Mouse (Mus musculus) gastrocnemius, adult 2 months (tissue): Measurements from ENCODE around the gene Poc1b. TPM values are rescaled to one million over a fixed set of nuclear protein-coding genes. Genes with fewer than 3 reads are reported as not detected.

Experiments used
- DNase-seq: peaks from one replicate; pipeline ENCODE4 v3.0.0; 2022
- H3K27ac ChIP-seq: fragments of 200-600 bp; 2 replicates; pipeline ENCODE4 v1.8.1; 2022; ENCODE audit warnings: mild to moderate bottlenecking
- H3K4me3 ChIP-seq: fragments of 200-600 bp; 2 replicates; pipeline ENCODE4 v1.8.1; 2022; ENCODE audit warnings: mild to moderate bottlenecking, moderate library complexity
- CTCF ChIP-seq: fragments of 200-600 bp; IDR thresholded peaks from 2 replicates; pipeline ENCODE4 v1.8.1; 2022; ENCODE audit warnings: antibody characterized with exemption, mild to moderate bottlenecking, moderate library complexity
- intact Hi-C: fragments of 180-260 bp; cut with DNase I; formaldehyde crosslinking; loops from one replicate; pipeline ENCODE4 v1.15.1; 2025
- total RNA-seq, 2 experiments: library from RNA; stranded (reverse); gene quantifications; 2 replicates each; pipeline ENCODE4 v1.2.3; 2021

Poc1b gene
- total RNA-seq, 2 experiments from 2014 or later, result 3.3 to 4.1 TPM

- H3K27ac ChIP-seq, result peak overlapping the region; percentile 63
- intact Hi-C loops, result no loop called here
These were observed 121.4 kb downstream of the Poc1b start for GRCm38 (mm10) chr10:99227968-99228864.

DNA sequence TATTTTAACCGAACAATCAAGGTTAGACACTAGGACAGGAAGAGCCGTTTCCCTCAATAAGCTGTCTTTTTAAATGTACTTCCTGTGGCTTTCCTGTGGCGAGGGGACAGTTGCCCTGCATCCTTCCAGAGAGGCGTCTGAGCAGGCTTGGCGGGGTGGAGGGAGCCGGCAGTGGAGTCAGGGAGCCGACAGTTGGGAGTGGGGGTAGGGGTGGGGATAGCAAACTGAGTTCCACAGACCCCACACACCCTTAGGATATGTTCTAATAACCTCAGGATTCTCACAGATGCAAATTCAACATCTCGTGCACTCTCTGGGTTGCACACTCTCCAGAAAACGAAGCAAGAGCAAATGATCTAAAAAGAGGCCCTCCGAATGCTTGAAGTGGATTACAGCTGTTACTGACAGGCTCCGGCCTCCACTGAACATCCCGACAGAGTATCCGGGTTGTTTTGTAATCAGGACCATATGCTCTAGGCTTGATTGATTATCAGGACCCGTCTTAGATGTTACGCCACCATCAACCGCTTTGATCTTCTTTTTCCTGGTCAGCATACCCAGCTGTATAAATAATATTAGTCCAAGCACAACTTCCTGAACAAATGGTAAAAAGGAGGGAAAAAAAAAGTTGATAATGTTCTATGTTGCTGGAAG lies 122.3 kb downstream of the Poc1b start:
- DNase-seq, result no peak
- peak overlapping the region; percentile 63 for H3K27ac ChIP-seq
- intact Hi-C loops, result no loop called here
- TF ChIP-seq CTCF, result no peak
- H3K4me3 ChIP-seq, result no peak overlapping the region; the same call in 1 of the 2 replicates

More at GRCm38 (mm10) chr10:99227968-99228864, 121.4 kb downstream of the Poc1b start:
- no peak for DNase-seq
- peak overlapping the region; percentile 35; the same call in 1 of the 2 replicates for H3K4me3 ChIP-seq
- TF ChIP-seq CTCF, result no peak

- no peak overlapping the region for H3K4me3 ChIP-seq
- intact Hi-C loops, result no loop called here
- H3K27ac ChIP-seq, result peak overlapping the region; percentile 53; the same call in 1 of the 2 replicates
- TF ChIP-seq CTCF, result no peak
- no peak for DNase-seq
These were observed 125.8 kb downstream of the Poc1b start for GRCm38 (mm10) chr10:99232518-99233227.

- no peak for TF ChIP-seq CTCF
- intact Hi-C loops, result no loop called here
These were observed 127.5 kb downstream of the Poc1b start for GRCm38 (mm10) chr10:99234336-99234735.

DNA sequence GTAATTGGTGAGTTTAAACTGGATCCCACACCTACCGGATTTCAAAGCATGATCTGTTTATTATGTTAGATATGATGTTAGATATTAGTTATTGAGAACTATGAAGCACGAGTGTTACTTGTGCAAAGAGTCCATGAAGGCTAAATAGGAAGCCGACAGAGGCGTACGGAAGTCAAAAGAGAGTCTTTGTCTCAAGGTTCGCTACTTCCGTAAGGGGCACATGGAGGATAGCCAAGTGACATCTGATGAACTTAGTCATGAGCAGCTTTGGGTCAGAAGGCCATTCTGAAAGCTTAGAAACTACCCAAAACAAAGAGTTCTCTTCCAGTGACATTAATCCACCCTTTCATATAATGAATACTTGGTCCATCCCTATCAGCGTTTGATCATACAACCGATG lies 128.2 kb downstream of the Poc1b start:
- no peak overlapping the region for H3K27ac ChIP-seq
- intact Hi-C loops, result no loop called here
- TF ChIP-seq CTCF, result no peak
- no peak overlapping the region for H3K4me3 ChIP-seq
- no peak for DNase-seq

More at GRCm38 (mm10) chr10:99234336-99234735, 127.5 kb downstream of the Poc1b start:
- Histone ChIP-seq H3K4me3 (no peak overlapping the region), H3K27ac (no peak overlapping the region)
- no peak for DNase-seq

DNA sequence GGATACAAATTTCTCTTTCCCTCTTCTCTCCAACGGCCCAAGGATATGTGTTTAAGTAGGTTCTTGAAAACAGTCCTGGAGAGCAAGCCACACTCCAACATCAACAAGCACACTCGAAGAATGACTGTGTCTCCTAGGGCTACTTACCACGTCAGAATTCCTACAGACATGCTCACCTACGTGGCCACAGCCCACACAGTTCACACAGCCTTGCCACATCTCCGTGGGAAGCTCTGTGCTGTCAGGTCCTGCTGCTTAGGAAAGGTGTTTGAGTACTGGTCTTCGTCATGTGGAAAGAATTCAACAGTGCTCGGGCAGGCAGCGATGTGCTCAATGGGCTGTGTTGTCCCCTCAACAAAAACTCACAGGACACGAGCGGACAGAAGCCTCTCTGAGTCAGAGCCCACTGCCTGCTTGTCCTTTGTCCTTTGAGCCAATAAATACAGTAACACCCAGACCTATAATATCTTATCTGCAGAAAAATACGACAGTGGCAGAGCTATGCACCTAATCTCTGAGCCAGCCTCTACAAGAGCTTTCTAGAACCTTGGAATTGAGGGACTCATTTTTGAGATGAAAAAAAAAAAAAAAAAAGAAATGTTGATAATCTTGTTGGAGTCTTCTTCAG lies 130.5 kb downstream of the Poc1b start:
- no peak for DNase-seq
- Histone ChIP-seq H3K27ac (peak overlapping the region; percentile 35; the same call in 1 of the 2 replicates), H3K4me3 (no peak overlapping the region)
- no peak for TF ChIP-seq CTCF
- intact Hi-C loops, result no loop called here

GRCm38 (mm10) chr10:99238537-99238936 lies 131.7 kb downstream of the Poc1b start:
- intact Hi-C loops, result no loop called here
- TF ChIP-seq CTCF, result no peak
- DNase-seq, result no peak
- H3K4me3 ChIP-seq, result no peak overlapping the region
- H3K27ac ChIP-seq, result no peak overlapping the region

DNA sequence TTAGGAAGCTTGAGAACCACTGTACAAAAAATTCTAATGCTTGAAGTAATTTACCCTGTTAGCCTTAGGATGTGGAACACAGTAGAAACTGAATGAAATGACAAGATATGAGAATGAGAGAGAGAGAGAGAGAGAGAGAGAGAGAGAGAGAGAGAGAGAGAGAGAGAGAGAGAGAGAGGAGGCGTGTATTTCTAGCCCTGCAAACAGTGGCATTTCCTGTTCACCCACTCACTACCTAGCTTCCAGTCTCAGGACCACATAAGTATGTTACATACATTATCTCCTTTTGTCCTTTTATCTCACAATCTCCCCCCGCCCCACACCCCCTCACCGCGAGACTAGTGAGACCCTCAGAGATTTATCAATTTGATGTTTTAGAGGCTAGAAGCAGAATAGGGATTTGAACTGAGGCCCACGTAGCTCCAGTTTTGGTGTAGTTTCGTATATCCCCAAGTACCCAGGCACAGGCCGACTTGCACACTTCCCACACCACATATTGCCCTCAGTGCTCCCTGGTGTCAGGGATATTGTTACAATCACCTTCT lies 134.5 kb downstream of the Poc1b start:
- DNase-seq, result no peak
- intact Hi-C loops, result no loop called here
- no peak overlapping the region for H3K4me3 ChIP-seq
- TF ChIP-seq CTCF, result no peak
- H3K27ac ChIP-seq, result peak overlapping the region; percentile 21; the same call in 1 of the 2 replicates

DNA sequence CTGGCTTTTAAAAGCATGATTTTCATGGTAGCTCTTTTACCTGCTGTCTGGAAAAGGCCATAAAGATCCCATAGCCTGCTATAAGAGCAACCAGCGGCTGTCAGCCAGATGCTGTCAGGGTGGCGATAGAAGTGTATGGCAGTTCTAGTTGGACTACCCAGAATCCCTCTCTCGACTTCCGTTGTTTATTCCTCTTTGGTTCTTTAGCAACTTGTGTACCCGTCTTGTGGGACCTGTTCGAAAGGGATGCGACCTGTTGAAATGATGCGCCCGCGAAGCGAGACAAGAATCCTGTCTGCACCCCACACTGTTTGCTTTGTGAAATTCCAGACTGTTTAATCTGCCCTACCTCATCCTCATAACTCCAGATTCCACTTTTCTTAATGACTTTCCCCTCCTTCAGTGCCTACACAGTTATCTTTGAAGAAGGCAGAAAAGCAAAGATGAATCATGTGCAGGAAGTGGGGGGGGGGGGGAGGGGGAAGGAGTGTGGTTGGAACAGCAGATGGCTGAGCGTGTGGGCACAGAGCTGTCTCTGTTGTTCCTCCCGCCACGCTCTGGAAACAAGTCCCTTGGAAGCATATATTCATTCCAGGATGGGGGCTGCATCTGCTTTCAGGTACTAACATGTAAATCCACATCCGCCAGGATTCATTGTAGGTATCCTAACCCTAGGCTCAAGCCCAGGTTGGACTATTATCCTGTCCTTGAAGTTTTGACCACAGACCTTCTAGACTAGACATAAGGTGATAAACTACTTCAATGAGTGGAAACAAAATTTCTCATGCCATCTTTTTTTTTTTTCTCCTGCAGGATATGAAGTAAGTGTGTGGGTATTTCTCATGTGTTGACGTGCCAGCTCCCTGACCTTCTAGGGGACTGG lies 135.2 kb downstream of the Poc1b start:
- Histone ChIP-seq H3K27ac (peak overlapping the region; percentile 49), H3K4me3 (no peak overlapping the region)
- no peak for DNase-seq
- TF ChIP-seq CTCF, result no peak
- intact Hi-C loops, result no loop called here

- DNase-seq, result no peak
- no peak for TF ChIP-seq CTCF
- Histone ChIP-seq H3K27ac (peak overlapping the region; percentile 49), H3K4me3 (no peak overlapping the region)
- intact Hi-C loops, result no loop called here
These were observed 135.9 kb downstream of the Poc1b start for GRCm38 (mm10) chr10:99242721-99243120.

DNA sequence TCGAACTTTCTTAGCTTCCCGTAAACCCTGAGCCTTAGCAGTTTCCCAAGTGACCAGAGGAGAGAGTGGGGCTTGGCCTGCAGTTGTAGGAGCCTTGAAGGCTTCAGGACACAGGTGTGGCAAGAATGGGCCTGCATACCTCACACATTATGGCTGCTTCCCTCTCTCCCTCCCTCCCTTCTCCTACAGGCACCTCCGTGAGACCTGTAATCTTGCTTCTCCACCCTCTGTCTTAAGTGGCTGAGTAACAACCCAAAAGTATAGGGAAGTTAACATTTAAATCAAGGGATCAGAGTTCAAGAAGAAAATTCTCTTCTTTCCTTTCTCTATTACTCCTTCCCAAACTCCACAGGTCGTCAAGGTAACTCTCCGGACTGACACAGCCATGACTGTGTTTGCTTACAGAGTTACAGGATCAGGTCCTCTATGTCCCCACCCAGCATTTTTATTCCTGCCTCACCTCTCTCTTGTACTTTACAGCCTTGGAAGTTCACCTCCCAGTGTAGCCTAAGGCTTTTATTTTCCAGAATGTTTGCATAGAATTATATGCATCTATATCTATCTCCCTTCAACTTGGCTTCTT lies 137.2 kb downstream of the Poc1b start:
- intact Hi-C loops, result no loop called here
- TF ChIP-seq CTCF, result no peak
- no peak overlapping the region for H3K4me3 ChIP-seq

More for the DNA sequence above, 137.2 kb downstream of the Poc1b start:
- H3K27ac ChIP-seq, result no peak overlapping the region
- DNase-seq, result no peak
